Mouse (Mus musculus) heart, postnatal 25 days (tissue): ENCODE measurements at regions not wholly inside any gene's neighbourhood (a gene's known extent, or its start where the extent isn't known, plus 50 kb on each side); places are given as distances from the start of the nearest gene placed in this dataset.

Experiments
- DNase-seq: peaks from one replicate; pipeline ENCODE4 v3.0.0; 2022; ENCODE audit warnings: low spot score
- intact Hi-C: fragments of 180-260 bp; cut with DNase I; formaldehyde crosslinking; loops from one replicate; pipeline ENCODE4 v1.15.1; 2025

GRCm38 (mm10) chr13:47397726-47398350 lies 275.4 kb downstream of the Rnf144b start:
- intact Hi-C loops, result no loop called here
- no peak for DNase-seq

- intact Hi-C loops, result no loop called here
- DNase-seq, result no peak
These were observed 276.5 kb downstream of the Rnf144b start for GRCm38 (mm10) chr13:47398976-47399375.

- no peak for DNase-seq
- intact Hi-C loops, result no loop called here
These were observed 290.8 kb downstream of the Rnf144b start for GRCm38 (mm10) chr13:47413261-47413660.

GRCm38 (mm10) chr13:47413940-47414339 lies 291.5 kb downstream of the Rnf144b start:
- DNase-seq, result no peak
- intact Hi-C loops, result no loop called here

- no peak for DNase-seq
- intact Hi-C loops, result no loop called here
These were observed 307.5 kb downstream of the Rnf144b start for GRCm38 (mm10) chr13:47429856-47430365.

GRCm38 (mm10) chr13:47430409-47430808 lies 308.0 kb downstream of the Rnf144b start:
- intact Hi-C loops, result no loop called here
- DNase-seq, result no peak

- DNase-seq, result no peak
- intact Hi-C loops, result no loop called here
These were observed 313.2 kb downstream of the Rnf144b start for GRCm38 (mm10) chr13:47435631-47436030.

- intact Hi-C loops, result loop anchor here (5.0 kb wide), 1 partner anchor 132 kb away; no protein-coding TSS in a partner anchor
- DNase-seq, result no peak
These were observed 322.4 kb downstream of the Rnf144b start for GRCm38 (mm10) chr13:47444876-47445275.

GRCm38 (mm10) chr13:47452186-47452760 lies 329.8 kb downstream of the Rnf144b start:
- no peak for DNase-seq
- intact Hi-C loops, result no loop called here

- intact Hi-C loops, result no loop called here
- DNase-seq, result no peak
These were observed 339.7 kb downstream of the Rnf144b start for GRCm38 (mm10) chr13:47462148-47462547.

GRCm38 (mm10) chr13:47471543-47472213 lies 349.2 kb downstream of the Rnf144b start:
- intact Hi-C loops, result no loop called here
- no peak for DNase-seq

- intact Hi-C loops, result no loop called here
- no peak for DNase-seq
These were observed 357.7 kb downstream of the Rnf144b start for GRCm38 (mm10) chr13:47480159-47480558.

- no peak for DNase-seq
- intact Hi-C loops, result no loop called here
These were observed 362.4 kb downstream of the Rnf144b start for GRCm38 (mm10) chr13:47484819-47485218.

- intact Hi-C loops, result no loop called here
- no peak for DNase-seq
These were observed 363.7 kb downstream of the Rnf144b start for GRCm38 (mm10) chr13:47486111-47486510.

GRCm38 (mm10) chr13:47486658-47487057 lies 364.2 kb downstream of the Rnf144b start:
- no peak for DNase-seq

GRCm38 (mm10) chr13:47505380-47505955 lies 383.0 kb downstream of the Rnf144b start:
- no peak for DNase-seq
- intact Hi-C loops, result no loop called here

More at GRCm38 (mm10) chr13:47486658-47487057, 364.2 kb downstream of the Rnf144b start:
- intact Hi-C loops, result no loop called here

GRCm38 (mm10) chr13:47532935-47533334 lies 410.5 kb downstream of the Rnf144b start:
- no peak for DNase-seq
- intact Hi-C loops, result no loop called here

- intact Hi-C loops, result no loop called here
- no peak for DNase-seq
These were observed 414.7 kb downstream of the Rnf144b start for GRCm38 (mm10) chr13:47537156-47537555.

GRCm38 (mm10) chr13:47549626-47550025 lies 427.2 kb downstream of the Rnf144b start:
- intact Hi-C loops, result no loop called here
- DNase-seq, result no peak

GRCm38 (mm10) chr13:47552251-47552650 lies 429.8 kb downstream of the Rnf144b start:
- intact Hi-C loops, result no loop called here
- no peak for DNase-seq

- DNase-seq, result no peak
- intact Hi-C loops, result no loop called here
These were observed 431.7 kb downstream of the Rnf144b start for GRCm38 (mm10) chr13:47554198-47554597.
